Mouse (Mus musculus): Measurements from ENCODE around the gene Tcp11l2. TPM values are rescaled to one million over a fixed set of nuclear protein-coding genes. Genes with fewer than 3 reads are reported as not detected.

Gene Tcp11l2
- polyA plus RNA-seq, 1 experiment from 2014 or later, result 22.1 TPM

- H3K27ac ChIP-seq, result no peak overlapping the region
- no peaks in the 10 kb centered on the region for H3K4me1 ChIP-seq (replicated peaks; ENCODE audit: control insufficient read depth, insufficient read depth, low read length)
- H3K27me3 ChIP-seq (ENCODE audit: control insufficient read depth, insufficient read depth, low read length), result no peaks in the 10 kb centered on the region
- ATAC-seq (ENCODE audit: low FRiP score) (no peak), DNase-seq (ENCODE audit: low spot score) (no peak)
- no peak overlapping the region for H3K9ac ChIP-seq
- H3K9me3 ChIP-seq (ENCODE audit: control insufficient read depth, low read length), result no peaks in the 10 kb centered on the region
- H3K4me2 ChIP-seq (replicated peaks), result no peak overlapping the region
- H3K4me3 ChIP-seq (replicated peaks; ENCODE audit: low read length), result no peak overlapping the region
- WGBS, result 89% methylated on average over 2 of the region's 2 CpGs
- H3K36me3 ChIP-seq (replicated peaks; ENCODE audit: control insufficient read depth, insufficient read depth), result peaks cover 33% of the 10 kb centered on the region; the same call in 1 of the 2 replicates
Observed at GRCm38 (mm10) chr10:84591640-84592148, 15.3 kb downstream of the Tcp11l2 start.

DNA sequence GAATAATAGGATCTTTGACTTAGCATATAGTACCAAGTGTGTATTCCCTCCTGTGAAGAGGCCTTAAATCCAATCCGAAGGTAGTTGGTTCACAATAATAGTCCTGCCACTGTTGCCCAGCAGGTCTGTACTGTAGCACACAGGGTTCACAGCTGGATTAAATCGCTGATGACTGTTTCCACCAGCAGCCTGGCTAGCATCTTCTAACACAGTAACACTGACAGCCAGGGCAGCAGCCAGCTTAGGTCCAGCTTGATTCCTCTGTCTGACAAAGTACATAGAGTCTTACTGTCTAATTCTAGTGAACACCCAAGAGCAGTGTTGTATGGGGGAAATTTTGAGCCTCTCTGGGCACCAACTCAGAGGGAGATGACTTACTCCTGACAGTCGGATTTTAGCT lies 16.3 kb downstream of the Tcp11l2 start:
- no peak overlapping the region for H3K4me2 ChIP-seq (replicated peaks)
- peaks cover 33% of the 10 kb centered on the region; the same call in 1 of the 2 replicates for H3K36me3 ChIP-seq (replicated peaks; ENCODE audit: control insufficient read depth, insufficient read depth)
- H3K27ac ChIP-seq, result no peak overlapping the region
- no peak overlapping the region for H3K4me3 ChIP-seq (replicated peaks; ENCODE audit: low read length)
- no peaks in the 10 kb centered on the region for H3K9me3 ChIP-seq (ENCODE audit: control insufficient read depth, low read length)
- no peaks in the 10 kb centered on the region for H3K4me1 ChIP-seq (replicated peaks; ENCODE audit: control insufficient read depth, insufficient read depth, low read length)
- no peak overlapping the region for H3K9ac ChIP-seq
- no peak for DNase-seq (ENCODE audit: low spot score)
- WGBS, result 52% methylated on average over 3 of the region's 3 CpGs
- H3K27me3 ChIP-seq (ENCODE audit: control insufficient read depth, insufficient read depth, low read length), result no peaks in the 10 kb centered on the region
- no peak for ATAC-seq (ENCODE audit: low FRiP score)

GRCm38 (mm10) chr10:84597127-84597785 lies 20.8 kb downstream of the Tcp11l2 start:
- DNase-seq (ENCODE audit: low spot score) (no peak), ATAC-seq (ENCODE audit: low FRiP score) (no peak)
- 70% methylated on average over 3 of the region's 3 CpGs for WGBS
- Histone ChIP-seq H3K9me3 (ENCODE audit: control insufficient read depth, low read length) (no peaks in the 10 kb centered on the region), H3K27me3 (ENCODE audit: control insufficient read depth, insufficient read depth, low read length) (no peaks in the 10 kb centered on the region), H3K4me3 (replicated peaks; ENCODE audit: low read length) (no peak overlapping the region), H3K27ac (no peak overlapping the region), H3K36me3 (replicated peaks; ENCODE audit: control insufficient read depth, insufficient read depth) (peaks cover 12% of the 10 kb centered on the region; the same call in 1 of the 2 replicates), H3K4me2 (replicated peaks) (no peak overlapping the region), H3K4me1 (replicated peaks; ENCODE audit: control insufficient read depth, insufficient read depth, low read length) (no peaks in the 10 kb centered on the region), H3K9ac (no peak overlapping the region)

GRCm38 (mm10) chr10:84598172-84598571 lies 21.7 kb downstream of the Tcp11l2 start:
- H3K36me3 ChIP-seq (replicated peaks; ENCODE audit: control insufficient read depth, insufficient read depth), result peaks cover 11% of the 10 kb centered on the region; the same call in 1 of the 2 replicates
- no peak overlapping the region for H3K4me2 ChIP-seq (replicated peaks)
- H3K27me3 ChIP-seq (ENCODE audit: control insufficient read depth, insufficient read depth, low read length), result no peaks in the 10 kb centered on the region
- H3K9me3 ChIP-seq (ENCODE audit: control insufficient read depth, low read length), result no peaks in the 10 kb centered on the region
- no peaks in the 10 kb centered on the region for H3K4me1 ChIP-seq (replicated peaks; ENCODE audit: control insufficient read depth, insufficient read depth, low read length)
- ATAC-seq (ENCODE audit: low FRiP score), result no peak
- no peak for DNase-seq (ENCODE audit: low spot score)
- H3K27ac ChIP-seq, result no peak overlapping the region
- H3K9ac ChIP-seq, result no peak overlapping the region
- 28% methylated on average over 1 of the region's 1 CpGs for WGBS
- no peak overlapping the region for H3K4me3 ChIP-seq (replicated peaks; ENCODE audit: low read length)

GRCm38 (mm10) chr10:84600136-84600535 lies 23.7 kb downstream of the Tcp11l2 start:
- 90% methylated on average over 6 of the region's 6 CpGs for WGBS
- no peak for ATAC-seq (ENCODE audit: low FRiP score)

GRCm38 (mm10) chr10:84604335-84604734 lies 27.9 kb downstream of the Tcp11l2 start:
- Histone ChIP-seq H3K4me1 (replicated peaks; ENCODE audit: control insufficient read depth, insufficient read depth, low read length) (no peaks in the 10 kb centered on the region), H3K27ac (no peak overlapping the region), H3K4me3 (replicated peaks; ENCODE audit: low read length) (no peak overlapping the region), H3K9ac (no peak overlapping the region), H3K36me3 (replicated peaks; ENCODE audit: control insufficient read depth, insufficient read depth) (peaks cover 21% of the 10 kb centered on the region; the same call in 1 of the 2 replicates), H3K9me3 (ENCODE audit: control insufficient read depth, low read length) (no peaks in the 10 kb centered on the region), H3K4me2 (replicated peaks) (no peak overlapping the region), H3K27me3 (ENCODE audit: control insufficient read depth, insufficient read depth, low read length) (no peaks in the 10 kb centered on the region)
- no peak for DNase-seq (ENCODE audit: low spot score)
- no peak for ATAC-seq (ENCODE audit: low FRiP score)
- WGBS, result 53% methylated on average over 1 of the region's 1 CpGs

More at GRCm38 (mm10) chr10:84600136-84600535, 23.7 kb downstream of the Tcp11l2 start:
- peaks cover 9% of the 10 kb centered on the region; the same call in 1 of the 2 replicates for H3K36me3 ChIP-seq (replicated peaks; ENCODE audit: control insufficient read depth, insufficient read depth)
- H3K4me3 ChIP-seq (replicated peaks; ENCODE audit: low read length), result no peak overlapping the region
- no peak overlapping the region for H3K9ac ChIP-seq
- DNase-seq (ENCODE audit: low spot score), result no peak
- no peak overlapping the region for H3K27ac ChIP-seq
- H3K4me2 ChIP-seq (replicated peaks), result no peak overlapping the region
- no peaks in the 10 kb centered on the region for H3K4me1 ChIP-seq (replicated peaks; ENCODE audit: control insufficient read depth, insufficient read depth, low read length)
- H3K27me3 ChIP-seq (ENCODE audit: control insufficient read depth, insufficient read depth, low read length), result no peaks in the 10 kb centered on the region
- H3K9me3 ChIP-seq (ENCODE audit: control insufficient read depth, low read length), result no peaks in the 10 kb centered on the region

DNA sequence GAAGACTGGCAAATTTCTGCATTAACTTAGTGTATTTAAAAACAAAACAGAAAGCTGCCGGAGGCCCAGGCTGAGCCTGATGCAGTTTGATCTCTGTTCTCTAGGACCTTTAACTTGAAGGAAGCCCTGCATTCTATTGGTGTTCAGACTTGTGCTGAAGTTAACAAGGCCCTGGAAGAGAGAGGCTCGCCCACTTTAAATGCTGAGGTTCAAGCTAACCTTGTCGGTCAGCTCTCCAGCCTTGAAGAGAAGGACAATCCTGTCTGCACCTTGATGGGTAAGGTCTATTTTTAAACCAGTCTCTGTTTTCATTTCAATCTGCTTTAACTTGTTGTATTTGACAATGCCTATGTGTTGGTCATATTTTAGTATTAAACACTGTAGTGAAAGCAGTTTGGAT lies 31.9 kb downstream of the Tcp11l2 start:
- no peak for DNase-seq (ENCODE audit: low spot score)
- 87% methylated on average over 3 of the region's 3 CpGs for WGBS
- no peak for ATAC-seq (ENCODE audit: low FRiP score)
- H3K9ac ChIP-seq, result no peak overlapping the region
- no peaks in the 10 kb centered on the region for H3K9me3 ChIP-seq (ENCODE audit: control insufficient read depth, low read length)
- no peak overlapping the region for H3K4me2 ChIP-seq (replicated peaks)
- H3K4me3 ChIP-seq (replicated peaks; ENCODE audit: low read length), result no peak overlapping the region
- no peaks in the 10 kb centered on the region for H3K4me1 ChIP-seq (replicated peaks; ENCODE audit: control insufficient read depth, insufficient read depth, low read length)
- H3K27ac ChIP-seq, result no peak overlapping the region
- H3K27me3 ChIP-seq (ENCODE audit: control insufficient read depth, insufficient read depth, low read length), result no peaks in the 10 kb centered on the region
- peaks cover 21% of the 10 kb centered on the region; the same call in 1 of the 2 replicates for H3K36me3 ChIP-seq (replicated peaks; ENCODE audit: control insufficient read depth, insufficient read depth)

DNA sequence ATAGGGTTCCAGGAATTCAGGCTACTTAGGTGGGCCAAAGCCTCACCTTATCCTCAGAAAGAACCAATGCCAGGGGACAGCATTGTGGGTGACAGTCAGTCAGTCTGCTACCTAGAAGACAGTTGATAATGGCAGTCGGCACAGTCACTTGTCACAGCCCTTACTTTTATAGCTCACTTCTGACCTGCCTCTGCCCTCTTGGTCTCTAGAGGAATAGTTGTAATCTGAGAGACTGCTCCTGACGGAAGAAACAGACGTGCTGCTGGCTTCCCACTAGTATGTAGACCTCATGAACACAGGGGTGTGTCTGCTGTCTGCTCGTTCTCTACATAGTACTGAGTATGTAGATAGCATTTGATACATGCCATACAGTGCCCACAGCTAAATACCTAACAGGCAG lies 33.9 kb downstream of the Tcp11l2 start:
- no peak overlapping the region for H3K27ac ChIP-seq
- no peak overlapping the region for H3K4me2 ChIP-seq (replicated peaks)
- ATAC-seq (ENCODE audit: low FRiP score) (no peak), DNase-seq (ENCODE audit: low spot score) (no peak)
- H3K4me1 ChIP-seq (replicated peaks; ENCODE audit: control insufficient read depth, insufficient read depth, low read length), result no peaks in the 10 kb centered on the region
- peaks cover 10% of the 10 kb centered on the region; the same call in 1 of the 2 replicates for H3K36me3 ChIP-seq (replicated peaks; ENCODE audit: control insufficient read depth, insufficient read depth)
- no peaks in the 10 kb centered on the region for H3K9me3 ChIP-seq (ENCODE audit: control insufficient read depth, low read length)
- no peak overlapping the region for H3K9ac ChIP-seq
- no peaks in the 10 kb centered on the region for H3K27me3 ChIP-seq (ENCODE audit: control insufficient read depth, insufficient read depth, low read length)
- 75% methylated on average over 4 of the region's 4 CpGs for WGBS
- no peak overlapping the region for H3K4me3 ChIP-seq (replicated peaks; ENCODE audit: low read length)

GRCm38 (mm10) chr10:84610783-84611182 lies 34.4 kb downstream of the Tcp11l2 start:
- H3K4me2 ChIP-seq (replicated peaks), result no peak overlapping the region
- H3K9me3 ChIP-seq (ENCODE audit: control insufficient read depth, low read length), result no peaks in the 10 kb centered on the region
- DNase-seq (ENCODE audit: low spot score) (no peak), ATAC-seq (ENCODE audit: low FRiP score) (no peak)
- H3K4me1 ChIP-seq (replicated peaks; ENCODE audit: control insufficient read depth, insufficient read depth, low read length), result no peaks in the 10 kb centered on the region
- WGBS, result 81% methylated on average over 3 of the region's 3 CpGs
- H3K27me3 ChIP-seq (ENCODE audit: control insufficient read depth, insufficient read depth, low read length), result no peaks in the 10 kb centered on the region
- H3K27ac ChIP-seq, result no peak overlapping the region
- H3K4me3 ChIP-seq (replicated peaks; ENCODE audit: low read length), result no peak overlapping the region
- H3K9ac ChIP-seq, result no peak overlapping the region
- 0 out of 2 replicates have a peak, but pooled peaks cover 5% of the 10 kb centered on the region for H3K36me3 ChIP-seq (replicated peaks; ENCODE audit: control insufficient read depth, insufficient read depth)
